Mouse (Mus musculus): ENCODE data around the gene Ankar. TPM values are rescaled to one million over a fixed set of nuclear protein-coding genes. Genes with fewer than 3 reads are reported as not detected.

Ankar gene
- not detected in 2 replicates for total RNA-seq (2014; fragmentation: Nextera tagmentation)
- total RNA-seq (2017), result under 0.01 and 0.05 TPM in 2 replicates
- polyA plus RNA-seq (2012), result not detected in 2 replicates

DNA sequence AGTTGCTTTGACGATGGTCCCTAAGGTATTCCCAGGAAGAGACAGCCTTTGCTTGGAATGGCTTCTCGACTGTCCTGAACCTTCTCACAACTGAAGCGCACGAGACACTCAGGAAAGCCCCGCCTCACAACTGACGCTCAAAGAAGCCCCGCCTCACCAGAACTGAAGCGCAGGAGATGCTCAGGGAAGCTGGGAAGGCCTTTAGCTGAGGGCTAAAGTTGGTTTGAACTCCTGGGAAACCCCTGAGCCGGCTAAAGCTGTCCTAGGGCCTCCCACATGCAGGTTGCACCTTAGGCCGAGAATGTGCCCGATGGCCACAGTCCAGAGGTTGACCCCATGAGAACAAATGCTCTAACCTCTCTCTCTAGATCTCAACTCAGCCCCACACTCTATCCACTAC, at the start of gene Ankar:
Ankar (minus strand) TSS at position 101 of the 400 bp plus-strand sequence.
- DNase-seq (ENCODE audit: low spot score) (no peak), ATAC-seq (ENCODE audit: extremely low read depth, insufficient number of reproducible peaks, low FRiP score, poor library complexity, severe bottlenecking) (no peak)
- Histone ChIP-seq H3K9me3 (replicated peaks) (no peaks in the 10 kb centered on the region), H3K4me1 (ENCODE audit: insufficient read depth, low read depth, low read length) (no peaks in the 10 kb centered on the region), H3K27me3 (ENCODE audit: insufficient read depth, low read length) (peaks cover 19% of the 10 kb centered on the region), H3K4me3 (ENCODE audit: low read depth, low read length) (no peak within 1 kb of the TSS), H3K36me3 (replicated peaks) (no peaks in the 10 kb centered on the region)
- TF ChIP-seq GATA1 (IDR thresholded peaks at IDR 0.05; ENCODE audit: borderline replicate concordance, low read length), result no peak
- TF ChIP-seq CTCF (IDR thresholded peaks at IDR 0.05; ENCODE audit: low read depth, low read length), result no peak
- no peak for TF ChIP-seq GATA2 (IDR thresholded peaks at IDR 0.05; ENCODE audit: borderline replicate concordance, low read depth, low read length)
- no peak for TF ChIP-seq TAL1 (conservative IDR thresholded peaks at IDR 0.05; ENCODE audit: low read depth, low read length)
- TF ChIP-seq POLR2AphosphoS5 (IDR thresholded peaks at IDR 0.05; ENCODE audit: insufficient replicate concordance, low read depth, low read length), result no peak

DNA sequence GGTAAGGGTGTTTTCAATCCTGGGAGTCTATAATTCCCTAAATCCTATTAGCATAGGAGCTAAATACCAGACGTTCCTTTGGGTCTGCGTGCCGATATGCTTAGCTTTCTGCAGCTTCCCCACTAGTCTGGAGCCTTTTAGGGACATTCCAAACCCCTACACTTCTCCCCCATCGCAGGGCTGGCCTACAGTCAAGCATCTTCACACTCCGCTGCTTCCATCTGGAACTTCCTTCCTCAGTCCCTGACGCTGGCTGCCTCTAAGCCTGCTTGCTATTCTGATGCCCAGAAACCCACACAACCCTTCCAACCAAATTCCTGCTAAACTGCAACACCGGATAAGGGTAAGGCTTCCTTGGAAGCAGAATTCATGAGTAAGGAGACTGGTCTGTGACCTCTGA, 46.0 kb upstream of the Ankar start:
- DNase-seq (ENCODE audit: low spot score) (no peak), ATAC-seq (ENCODE audit: extremely low read depth, insufficient number of reproducible peaks, low FRiP score, poor library complexity, severe bottlenecking) (no peak)
- TF ChIP-seq TAL1 (conservative IDR thresholded peaks at IDR 0.05; ENCODE audit: low read depth, low read length) (no peak), POLR2AphosphoS5 (IDR thresholded peaks at IDR 0.05; ENCODE audit: insufficient replicate concordance, low read depth, low read length) (no peak), CTCF (IDR thresholded peaks at IDR 0.05; ENCODE audit: low read depth, low read length) (no peak), GATA1 (IDR thresholded peaks at IDR 0.05; ENCODE audit: borderline replicate concordance, low read length) (no peak), GATA2 (IDR thresholded peaks at IDR 0.05; ENCODE audit: borderline replicate concordance, low read depth, low read length) (no peak)
- Histone ChIP-seq H3K27me3 (ENCODE audit: insufficient read depth, low read length) (peaks cover 8% of the 10 kb centered on the region; the same call in 1 of the 2 replicates), H3K36me3 (replicated peaks) (no peaks in the 10 kb centered on the region), H3K4me3 (ENCODE audit: low read depth, low read length) (no peak overlapping the region), H3K9me3 (replicated peaks) (no peaks in the 10 kb centered on the region), H3K4me1 (ENCODE audit: insufficient read depth, low read depth, low read length) (no peaks in the 10 kb centered on the region)

DNA sequence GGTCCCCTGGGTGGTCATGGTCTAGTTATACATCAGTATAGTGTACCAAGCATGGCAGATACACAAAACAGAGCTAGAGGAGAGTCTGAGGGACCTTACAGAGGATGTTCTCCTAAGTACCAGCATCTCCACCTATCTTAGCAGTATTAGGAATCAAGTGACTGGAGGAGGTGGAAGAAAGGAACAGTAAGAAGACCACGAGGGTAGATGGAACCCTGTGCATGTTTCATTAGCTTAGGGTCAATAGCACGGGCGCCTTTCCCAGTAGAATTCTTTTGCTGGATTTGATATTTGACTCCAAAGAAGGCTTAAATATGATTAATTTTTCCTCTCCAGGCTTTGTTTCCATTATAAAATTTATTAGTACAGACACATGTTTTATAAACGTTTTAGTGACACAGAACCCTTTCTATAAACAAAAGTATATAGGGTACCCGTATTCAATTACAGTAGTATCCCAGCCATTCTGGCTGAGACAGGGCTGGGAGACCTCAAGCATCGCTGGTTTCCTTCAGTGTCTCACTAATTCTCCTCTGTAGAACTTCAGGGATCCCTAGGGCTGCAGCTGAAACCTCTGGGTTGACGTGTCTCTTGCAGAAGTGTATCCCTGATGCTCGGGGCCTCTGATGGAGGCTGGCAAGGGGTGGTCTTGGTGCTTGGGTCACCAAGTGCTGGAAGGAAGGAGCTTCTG, 44.6 kb upstream of the Ankar start:
- no peaks in the 10 kb centered on the region for H3K36me3 ChIP-seq (replicated peaks)
- ATAC-seq (ENCODE audit: extremely low read depth, insufficient number of reproducible peaks, low FRiP score, poor library complexity, severe bottlenecking) (no peak), DNase-seq (ENCODE audit: low spot score) (no peak)
- TF ChIP-seq GATA2 (IDR thresholded peaks at IDR 0.05; ENCODE audit: borderline replicate concordance, low read depth, low read length), result no peak
- no peak for TF ChIP-seq POLR2AphosphoS5 (IDR thresholded peaks at IDR 0.05; ENCODE audit: insufficient replicate concordance, low read depth, low read length)
- TF ChIP-seq GATA1 (IDR thresholded peaks at IDR 0.05; ENCODE audit: borderline replicate concordance, low read length), result no peak
- no peak for TF ChIP-seq TAL1 (conservative IDR thresholded peaks at IDR 0.05; ENCODE audit: low read depth, low read length)
- TF ChIP-seq CTCF (IDR thresholded peaks at IDR 0.05; ENCODE audit: low read depth, low read length), result no peak
- H3K4me3 ChIP-seq (ENCODE audit: low read depth, low read length), result no peak overlapping the region
- H3K27me3 ChIP-seq (ENCODE audit: insufficient read depth, low read length), result 0 out of 2 replicates have a peak, but pooled peaks cover 6% of the 10 kb centered on the region
- no peaks in the 10 kb centered on the region for H3K4me1 ChIP-seq (ENCODE audit: insufficient read depth, low read depth, low read length)
- no peaks in the 10 kb centered on the region for H3K9me3 ChIP-seq (replicated peaks)

DNA sequence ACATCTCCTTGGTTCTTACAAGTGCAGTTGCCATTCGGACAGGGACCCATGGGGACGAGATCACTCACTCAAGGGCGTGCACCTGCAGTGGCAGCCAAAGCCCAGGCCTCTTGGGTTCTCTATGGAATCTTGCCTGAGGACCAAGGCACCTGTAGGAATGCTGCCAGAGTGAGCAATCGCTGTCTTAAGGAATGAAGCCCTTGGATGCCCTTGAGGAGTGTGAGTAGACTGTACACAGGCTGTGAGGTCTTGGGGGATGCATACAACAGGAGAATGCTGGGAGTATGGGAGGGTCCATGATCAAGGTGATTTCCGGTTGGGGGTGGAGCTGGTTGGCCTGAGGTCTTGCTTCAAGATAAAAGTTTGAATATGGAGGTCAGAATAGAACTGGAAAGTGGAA, 41.0 kb upstream of the Ankar start:
- no peak overlapping the region for H3K4me3 ChIP-seq (ENCODE audit: low read depth, low read length)
- ATAC-seq (ENCODE audit: extremely low read depth, insufficient number of reproducible peaks, low FRiP score, poor library complexity, severe bottlenecking) (no peak), DNase-seq (ENCODE audit: low spot score) (no peak)
- no peaks in the 10 kb centered on the region for H3K36me3 ChIP-seq (replicated peaks)
- no peaks in the 10 kb centered on the region for H3K4me1 ChIP-seq (ENCODE audit: insufficient read depth, low read depth, low read length)
- peaks cover 12% of the 10 kb centered on the region for H3K27me3 ChIP-seq (ENCODE audit: insufficient read depth, low read length)
- TF ChIP-seq TAL1 (conservative IDR thresholded peaks at IDR 0.05; ENCODE audit: low read depth, low read length), result no peak
- TF ChIP-seq GATA1 (IDR thresholded peaks at IDR 0.05; ENCODE audit: borderline replicate concordance, low read length), result no peak
- no peak for TF ChIP-seq CTCF (IDR thresholded peaks at IDR 0.05; ENCODE audit: low read depth, low read length)
- TF ChIP-seq GATA2 (IDR thresholded peaks at IDR 0.05; ENCODE audit: borderline replicate concordance, low read depth, low read length), result no peak
- TF ChIP-seq POLR2AphosphoS5 (IDR thresholded peaks at IDR 0.05; ENCODE audit: insufficient replicate concordance, low read depth, low read length), result no peak
- H3K9me3 ChIP-seq (replicated peaks), result no peaks in the 10 kb centered on the region

- no peak overlapping the region for H3K4me3 ChIP-seq (ENCODE audit: low read depth, low read length)
- peaks cover 11% of the 10 kb centered on the region for H3K27me3 ChIP-seq (ENCODE audit: insufficient read depth, low read length)
- no peaks in the 10 kb centered on the region for H3K9me3 ChIP-seq (replicated peaks)
- H3K4me1 ChIP-seq (ENCODE audit: insufficient read depth, low read depth, low read length), result no peaks in the 10 kb centered on the region
- no peak for TF ChIP-seq CTCF (IDR thresholded peaks at IDR 0.05; ENCODE audit: low read depth, low read length)
- no peak for TF ChIP-seq GATA1 (IDR thresholded peaks at IDR 0.05; ENCODE audit: borderline replicate concordance, low read length)
- no peak for TF ChIP-seq TAL1 (conservative IDR thresholded peaks at IDR 0.05; ENCODE audit: low read depth, low read length)
- no peaks in the 10 kb centered on the region for H3K36me3 ChIP-seq (replicated peaks)
- no peak for ATAC-seq (ENCODE audit: extremely low read depth, insufficient number of reproducible peaks, low FRiP score, poor library complexity, severe bottlenecking)
- DNase-seq (ENCODE audit: low spot score), result no peak
These were observed 39.3 kb upstream of the Ankar start for GRCm38 (mm10) chr1:72739681-72740063.

DNA sequence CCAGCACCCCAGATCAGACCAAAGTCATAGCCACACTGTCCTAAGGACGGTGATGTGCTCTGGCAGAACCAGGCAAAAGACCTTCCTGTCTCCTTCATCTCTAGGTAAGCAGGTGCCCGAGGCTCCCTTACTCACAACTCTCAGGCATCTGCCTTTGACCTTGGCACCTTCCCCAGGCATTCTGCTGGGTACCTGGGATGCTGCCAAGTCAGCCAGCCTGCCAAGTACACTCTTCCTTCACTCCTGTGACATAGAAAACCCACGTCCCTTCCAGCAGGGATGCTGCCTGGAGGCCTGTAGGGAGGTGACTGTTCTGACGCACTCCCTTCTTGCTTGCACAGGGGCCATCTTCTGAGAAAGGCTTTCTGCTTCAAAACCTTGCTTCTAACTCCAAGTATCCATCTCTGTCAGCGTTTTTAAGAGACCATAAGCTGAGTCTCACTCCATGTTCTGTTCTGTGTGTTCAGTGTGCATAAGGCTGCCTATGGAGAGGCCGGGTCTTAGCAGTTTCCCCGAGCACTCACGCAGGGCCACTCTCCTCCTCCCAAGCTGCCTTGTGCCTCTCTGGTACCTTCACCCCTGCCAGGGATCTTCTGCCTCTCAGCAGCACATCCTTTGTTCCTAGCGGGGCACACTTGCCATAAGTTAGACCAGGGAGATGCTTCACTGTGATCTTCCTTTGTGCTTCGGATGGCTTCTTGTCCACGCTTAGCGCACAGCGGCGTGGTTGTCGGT, 38.7 kb upstream of the Ankar start:
- H3K4me3 ChIP-seq (ENCODE audit: low read depth, low read length), result no peak overlapping the region
- peaks cover 11% of the 10 kb centered on the region for H3K27me3 ChIP-seq (ENCODE audit: insufficient read depth, low read length)
- no peaks in the 10 kb centered on the region for H3K4me1 ChIP-seq (ENCODE audit: insufficient read depth, low read depth, low read length)
- TF ChIP-seq CTCF (IDR thresholded peaks at IDR 0.05; ENCODE audit: low read depth, low read length) (no peak), POLR2AphosphoS5 (IDR thresholded peaks at IDR 0.05; ENCODE audit: insufficient replicate concordance, low read depth, low read length) (no peak), TAL1 (conservative IDR thresholded peaks at IDR 0.05; ENCODE audit: low read depth, low read length) (no peak), GATA2 (IDR thresholded peaks at IDR 0.05; ENCODE audit: borderline replicate concordance, low read depth, low read length) (no peak), GATA1 (IDR thresholded peaks at IDR 0.05; ENCODE audit: borderline replicate concordance, low read length) (no peak)
- ATAC-seq (ENCODE audit: extremely low read depth, insufficient number of reproducible peaks, low FRiP score, poor library complexity, severe bottlenecking) (no peak), DNase-seq (ENCODE audit: low spot score) (no peak)
- no peaks in the 10 kb centered on the region for H3K9me3 ChIP-seq (replicated peaks)
- H3K36me3 ChIP-seq (replicated peaks), result no peaks in the 10 kb centered on the region

All from G1E (cell line).